Mouse (Mus musculus) forebrain, postnatal 0 days (tissue): ENCODE data around the gene Nrip2. TPM values are rescaled to one million over a fixed set of nuclear protein-coding genes. Genes with fewer than 3 reads are reported as not detected.

Experiments used
- ATAC-seq: fragments of 200-750 bp; cut with Nextera tagmentation; 2 replicates; pipeline ENCODE4 v1.8.0; 2017; ENCODE audit warnings: mild to moderate bottlenecking, moderate library complexity
- DNase-seq: peaks from one replicate; pipeline ENCODE4 v3.0.0-alpha.2; 2015
- H3K27ac ChIP-seq: fragments of 300-500 bp; sonication (generic); 2 replicates; pipeline ENCODE4 v1.5.1; 2014; ENCODE audit warnings: low read depth, mild to moderate bottlenecking, antibody characterized with exemption, low read length, moderate library complexity, mixed read lengths
- H3K27me3 ChIP-seq: fragments of 300-500 bp; sonication (generic); 2 replicates; pipeline ENCODE4 v1.6.1; 2014; ENCODE audit warnings: mild to moderate bottlenecking, low read length, mixed read lengths; ENCODE audit not compliant: insufficient read depth
- H3K36me3 ChIP-seq: fragments of 300-500 bp; sonication (generic); 2 replicates; pipeline ENCODE4 v1.6.1; 2014; ENCODE audit warnings: mild to moderate bottlenecking, moderate library complexity; ENCODE audit not compliant: insufficient read depth
- H3K4me1 ChIP-seq: fragments of 300-500 bp; sonication (generic); 2 replicates; pipeline ENCODE4 v1.6.1; 2014; ENCODE audit warnings: antibody characterized with exemption; ENCODE audit not compliant: insufficient read depth
- H3K4me2 ChIP-seq: fragments of 300-500 bp; sonication (generic); 2 replicates; pipeline ENCODE4 v1.6.1; 2014; ENCODE audit warnings: low read depth, mild to moderate bottlenecking, moderate library complexity
- H3K4me3 ChIP-seq: fragments of 300-500 bp; sonication (generic); 2 replicates; pipeline ENCODE4 v1.5.1; 2014; ENCODE audit warnings: low read depth, low read length, mixed read lengths
- H3K9ac ChIP-seq: fragments of 300-500 bp; sonication (generic); 2 replicates; pipeline ENCODE4 v1.6.1; 2014; ENCODE audit warnings: mild to moderate bottlenecking
- H3K9me3 ChIP-seq: fragments of 300-500 bp; sonication (generic); 2 replicates; pipeline ENCODE4 v1.6.1; 2016; ENCODE audit warnings: low read length
- CTCF ChIP-seq: sonication (generic); IDR thresholded peaks from 2 replicates; pipeline ENCODE4 v1.5.1; 2016; ENCODE audit warnings: antibody characterized with exemption, control low read depth, low read depth
- WGBS: fragments of 180-500 bp; shearing (Covaris S2); extraction: QIAGEN DNeasy Blood & Tissue Kit; methylation state at CpG from one replicate; pipeline ENCODE4 v1.1.7; 2014; 5-methylcytosine and 5-hydroxymethylcytosine counted together
- polyA plus RNA-seq: library from polyadenylated mRNA; unstranded; fragments of >200 nt; fragmentation: Nextera tagmentation; extraction: Ambion mirVana; gene quantifications from 2 replicates; pipeline ENCODE4 v1.2.1, GENCODE M21; 2015
- total RNA-seq: library from RNA; depleted of rRNA; stranded (reverse); fragments of >200 nt; gene quantifications from 2 replicates; pipeline ENCODE4 v1.2.3, GENCODE M21; 2014

Nrip2 gene
- total and polyA plus RNA-seq, 2 experiments from 2014 or later = 7.4 to 8.5 TPM

DNA sequence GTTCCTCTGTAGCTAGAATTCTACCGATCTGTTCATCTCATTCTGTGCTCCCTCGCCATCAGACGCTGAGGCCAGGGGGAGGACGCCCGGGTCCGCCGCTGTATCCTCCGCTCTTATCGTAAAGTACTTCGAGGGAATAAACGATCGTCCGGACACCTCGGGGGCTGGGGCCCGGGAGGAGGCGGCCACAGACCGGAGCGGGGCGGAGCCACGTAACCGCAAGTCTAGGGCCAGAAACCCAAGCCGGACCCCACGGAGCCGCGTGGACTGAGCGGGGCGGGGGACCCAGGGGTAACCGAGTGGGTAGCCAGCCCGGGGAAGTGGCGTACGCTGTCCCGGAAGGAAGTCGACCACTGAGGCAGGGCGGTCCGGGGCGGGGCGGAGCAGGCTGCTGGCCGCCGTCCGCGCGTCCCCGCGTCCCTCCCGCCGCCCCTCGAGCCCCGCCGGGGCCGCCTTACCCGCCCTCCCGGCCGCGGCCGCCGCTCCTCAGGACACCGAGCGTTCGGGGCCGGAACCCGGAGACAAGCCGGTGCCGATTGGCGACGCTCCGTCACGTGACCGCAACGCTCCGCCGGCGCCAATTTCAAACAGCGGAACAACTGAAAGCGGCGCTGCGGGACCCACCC lies 36.6 kb upstream of the Nrip2 start, which contains the start of the genes Rhno1 and Foxm1:
Gene Rhno1, minus strand, starts transcription at position 531 of the 626 bp plus-strand sequence.
Gene Foxm1, plus strand, starts transcription at position 587 of the 626 bp plus-strand sequence.
- DNase-seq (peak; percentile 89), ATAC-seq (peak; percentile 87)
- H3K4me1 ChIP-seq = peaks cover 12% of the 10 kb centered on the region
- H3K4me3 ChIP-seq = peak within 1 kb of the TSS; percentile 78
- H3K27me3 ChIP-seq = no peaks in the 10 kb centered on the region
- peak within 1 kb of the TSS; percentile 76 for H3K9ac ChIP-seq
- peak within 1 kb of the TSS; percentile 100 for H3K4me2 ChIP-seq
- H3K27ac ChIP-seq = peak within 1 kb of the TSS; percentile 88
- no peaks in the 10 kb centered on the region for H3K9me3 ChIP-seq
- TF ChIP-seq CTCF = no peak
- H3K36me3 ChIP-seq = peaks cover 9% of the 10 kb centered on the region
- 1% methylated on average over 57 of the region's 76 CpGs for WGBS

DNA sequence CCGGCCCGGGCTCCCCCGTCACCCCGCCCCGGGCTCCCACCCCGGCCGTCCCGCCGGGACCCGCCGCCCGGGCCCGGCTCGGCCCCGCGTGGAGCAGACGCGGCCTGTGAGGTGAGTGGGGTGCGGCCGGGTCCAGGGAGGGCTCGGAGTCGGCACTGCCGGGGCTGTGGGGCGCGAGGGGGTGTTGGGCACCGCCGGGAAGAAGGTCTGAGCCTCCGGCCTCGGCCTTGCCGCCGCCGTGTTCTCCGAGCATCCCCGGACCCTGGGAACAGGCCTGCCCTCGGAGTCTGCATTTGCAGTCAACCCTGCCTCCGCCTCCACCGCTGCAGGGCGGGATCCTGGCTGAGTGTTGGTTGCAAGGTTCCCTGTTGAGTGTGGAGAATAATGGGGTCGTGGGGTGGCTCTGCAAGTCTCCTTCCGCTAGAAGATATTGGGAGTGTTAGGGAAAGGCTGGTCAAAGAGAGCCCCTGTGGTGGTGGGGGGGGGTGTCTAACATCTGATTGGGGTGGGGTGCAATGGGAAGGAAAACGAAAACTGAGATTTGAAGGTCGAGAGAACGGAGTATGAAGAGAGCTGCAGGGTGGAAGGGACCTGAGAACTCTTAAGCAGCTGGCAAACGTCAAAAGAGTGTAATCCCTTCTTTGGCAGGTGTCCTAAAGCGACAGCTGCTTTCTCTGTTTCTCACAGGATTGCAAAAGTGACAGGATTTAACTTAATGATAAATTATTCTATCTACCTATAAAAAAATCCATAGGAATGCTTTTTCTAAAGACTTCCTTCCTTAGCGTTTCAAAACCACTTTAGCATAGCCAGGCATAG lies 35.9 kb upstream of the Nrip2 start:
- H3K4me3 ChIP-seq = peak overlapping the region; percentile 78
- H3K36me3 ChIP-seq = 0 out of 2 replicates have a peak, but pooled peaks cover 3% of the 10 kb centered on the region
- H3K27ac ChIP-seq = peak overlapping the region; percentile 88; the same call in 1 of the 2 replicates
- peak overlapping the region; percentile 100 for H3K4me2 ChIP-seq
- no peaks in the 10 kb centered on the region for H3K9me3 ChIP-seq
- DNase-seq = no peak
- no peaks in the 10 kb centered on the region for H3K27me3 ChIP-seq
- no peak for TF ChIP-seq CTCF
- H3K9ac ChIP-seq = peak overlapping the region; percentile 76
- peaks cover 12% of the 10 kb centered on the region for H3K4me1 ChIP-seq
- WGBS = 5% methylated on average over 46 of the region's 46 CpGs
- ATAC-seq = peak; percentile 27

DNA sequence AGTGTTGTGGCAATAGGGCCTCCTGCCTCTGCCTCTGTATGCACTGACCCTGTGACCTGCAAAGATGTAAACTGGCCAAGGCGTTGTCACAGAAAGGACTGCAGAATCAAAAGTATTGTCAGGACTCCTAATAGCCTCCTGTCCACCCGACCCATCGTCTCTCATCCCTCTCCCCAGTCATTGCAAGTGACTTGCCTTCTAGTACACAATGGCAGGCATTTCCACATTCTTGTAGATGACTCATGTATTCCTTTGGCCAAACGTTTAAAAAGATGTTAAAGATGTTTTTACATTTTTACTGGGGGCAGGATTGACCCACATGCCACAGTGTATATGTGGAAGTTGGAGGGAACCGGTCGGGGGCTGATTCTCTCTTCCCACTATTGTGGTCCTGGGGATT lies 34.4 kb upstream of the Nrip2 start:
- no peak for ATAC-seq
- no peak for TF ChIP-seq CTCF

DNA sequence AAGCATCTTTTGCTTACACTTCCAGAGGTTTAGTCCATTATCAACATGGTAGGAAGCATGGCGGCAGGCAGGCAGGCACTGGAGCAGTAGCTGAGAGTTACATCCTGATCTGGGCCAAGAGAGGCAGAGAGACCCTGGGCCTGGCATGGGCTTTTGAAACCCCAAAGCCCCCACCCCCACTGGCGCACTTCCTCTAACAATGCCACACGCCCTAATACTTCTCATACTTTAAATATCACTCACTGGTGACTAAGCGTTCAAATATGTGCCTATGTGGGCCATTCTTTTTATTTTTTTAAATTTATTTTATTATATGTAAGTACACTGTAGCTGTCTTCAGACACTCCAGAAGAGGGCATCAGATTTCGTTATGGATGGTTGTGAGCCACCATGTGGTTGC lies 32.6 kb upstream of the Nrip2 start:
- Histone ChIP-seq H3K4me1 (peaks cover 5% of the 10 kb centered on the region), H3K27me3 (no peaks in the 10 kb centered on the region), H3K36me3 (peaks cover 4% of the 10 kb centered on the region; the same call in 1 of the 2 replicates), H3K27ac (no peak overlapping the region), H3K4me2 (no peak overlapping the region), H3K4me3 (no peak overlapping the region), H3K9me3 (no peaks in the 10 kb centered on the region), H3K9ac (no peak overlapping the region)
- no peak for DNase-seq
- TF ChIP-seq CTCF = no peak
- no peak for ATAC-seq
- 96% methylated on average over 5 of the region's 5 CpGs for WGBS

More for the DNA sequence above, 34.4 kb upstream of the Nrip2 start:
- Histone ChIP-seq H3K4me2 (no peak overlapping the region), H3K9ac (no peak overlapping the region), H3K27me3 (no peaks in the 10 kb centered on the region), H3K4me1 (peaks cover 12% of the 10 kb centered on the region), H3K4me3 (no peak overlapping the region), H3K9me3 (no peaks in the 10 kb centered on the region), H3K36me3 (peaks cover 4% of the 10 kb centered on the region; the same call in 1 of the 2 replicates), H3K27ac (no peak overlapping the region)
- 79% methylated on average over 6 of the region's 6 CpGs for WGBS
- no peak for DNase-seq

DNA sequence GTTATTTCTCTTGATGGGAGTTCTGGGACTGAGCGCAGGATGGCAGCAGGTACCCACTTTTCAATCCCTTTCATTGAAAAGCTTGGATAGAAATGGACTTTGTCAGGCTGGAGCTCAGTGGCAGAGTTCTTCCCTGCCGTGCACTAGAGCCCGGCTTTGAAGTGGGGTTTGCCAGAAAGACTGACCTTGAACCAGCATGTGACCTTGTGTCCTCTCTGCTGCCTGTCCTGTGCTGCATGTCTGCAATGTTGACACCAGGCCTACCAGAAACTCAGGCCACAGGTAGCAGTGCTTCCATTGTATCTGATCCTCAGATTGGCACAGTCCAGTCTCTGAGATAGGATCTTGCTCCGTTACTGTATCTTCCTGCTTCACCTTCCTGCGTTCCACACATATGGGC lies 29.1 kb upstream of the Nrip2 start:
- WGBS = 91% methylated on average over 5 of the region's 5 CpGs
- Histone ChIP-seq H3K9ac (no peak overlapping the region), H3K36me3 (peaks cover 8% of the 10 kb centered on the region; the same call in 1 of the 2 replicates), H3K4me2 (no peak overlapping the region), H3K27me3 (no peaks in the 10 kb centered on the region), H3K9me3 (no peaks in the 10 kb centered on the region), H3K4me1 (no peaks in the 10 kb centered on the region), H3K27ac (no peak overlapping the region), H3K4me3 (no peak overlapping the region)
- DNase-seq = no peak
- TF ChIP-seq CTCF = no peak
- no peak for ATAC-seq

DNA sequence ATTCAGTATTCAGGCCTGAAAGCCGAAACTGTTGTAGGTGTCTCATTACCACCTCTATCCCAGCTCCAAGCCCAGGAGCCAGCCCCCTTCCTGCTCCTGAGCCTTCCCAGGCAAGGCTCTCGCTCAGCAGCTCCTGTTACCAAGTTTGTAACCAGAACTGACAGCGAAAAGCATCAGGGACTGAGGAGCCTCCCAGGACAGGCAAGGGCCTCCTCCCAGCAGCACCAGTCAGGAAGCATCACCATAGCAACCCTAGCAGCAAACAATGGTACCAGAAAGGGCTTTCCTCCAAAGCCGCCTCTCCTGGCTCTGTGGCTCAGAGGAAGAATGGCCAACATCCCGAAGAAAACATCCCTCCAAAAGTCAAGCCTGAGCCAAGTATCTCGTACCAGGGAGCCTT lies 23.9 kb upstream of the Nrip2 start, which contains the start of the genes Tex52 and Gm44596:
Gene Tex52, plus strand, starts transcription at position 265 of the 400 bp plus-strand sequence.
Gene Gm44596, plus strand, starts transcription at position 312 of the 400 bp plus-strand sequence.
- no peak within 1 kb of the TSS for H3K27ac ChIP-seq
- H3K4me2 ChIP-seq = no peak within 1 kb of the TSS
- peaks cover 3% of the 10 kb centered on the region; the same call in 1 of the 2 replicates for H3K36me3 ChIP-seq
- no peaks in the 10 kb centered on the region for H3K4me1 ChIP-seq
- no peaks in the 10 kb centered on the region for H3K9me3 ChIP-seq
- DNase-seq (peak; percentile 40), ATAC-seq (peak; percentile 91)
- no peaks in the 10 kb centered on the region for H3K27me3 ChIP-seq
- H3K4me3 ChIP-seq = no peak within 1 kb of the TSS
- 8% methylated on average over 6 of the region's 6 CpGs for WGBS
- TF ChIP-seq CTCF = no peak
- H3K9ac ChIP-seq = no peak within 1 kb of the TSS
